ENCODE assay signal across 13 mouse cellular contexts in genomic region chr14:76245063-76245396, GRCm38 (mm10).
DNase-seq lines count a peak whose midpoint lies in the region; ATAC-seq and TF ChIP-seq lines count a peak whose summit lies in the region.
"Had no signal": no experiment of that assay in that cellular context is flagged by ENCODE, and none has a peak within 500 bp of the region (broad histone marks: within the 10 kb centered on the region; RNA-seq: fewer than 3 reads in every experiment).

No protein-coding gene starts in this region.

- DNase-seq in heart, embryonic 10.5 days (ENCODE audit: low spot score), result no peak
- DNase-seq in heart, adult 11 months, result no peak
- DNase-seq in brain, adult 2 months (ENCODE audit: low read depth, low spot score), result peak; percentile 51
- peak; percentile 67 to 72 for DNase-seq in cerebellum, postnatal 10 days
- DNase-seq in hindbrain, postnatal 0 days (ENCODE audit: low spot score), result no peak
- no peak for DNase-seq in yolk sac, embryonic 10.5 days (ENCODE audit: low spot score)
- DNase-seq in spleen, postnatal 36 days (ENCODE audit: low spot score in 2 of 2), result no peak
- DNase-seq: heart, adult 2 months; kidney, postnatal 14 days; lung, adult 18-20 months; thymus, postnatal 25 days had no signal

- no peak overlapping the region for H3K4me3 ChIP-seq in heart, embryonic 10.5 days
- no peak overlapping the region for H3K4me3 ChIP-seq in hindbrain, postnatal 0 days (ENCODE audit: low read length)
- H3K4me3 ChIP-seq: heart, adult 2 months had no signal

- 59% methylated on average over 4 of the region's 4 CpGs for WGBS in heart, embryonic 10.5 days
- 40% methylated on average over 4 of the region's 4 CpGs for WGBS in hindbrain, postnatal 0 days

- no peak for ATAC-seq in hindbrain, postnatal 0 days
- no peak for ATAC-seq in erythroid progenitor cell, adult 5-6 weeks (replicated peaks; ENCODE audit: low FRiP score, poor library complexity, severe bottlenecking)
- ATAC-seq: CD4-positive, CD25-positive, alpha-beta regulatory T cell, adult 4 months had no signal

- no peaks in the 10 kb centered on the region for H3K27me3 ChIP-seq in heart, embryonic 10.5 days (ENCODE audit: insufficient read depth, poor library complexity, severe bottlenecking)
- H3K27me3 ChIP-seq in hindbrain, postnatal 0 days (ENCODE audit: insufficient read depth, low read length), result no peaks in the 10 kb centered on the region

- H3K4me2 ChIP-seq in hindbrain, postnatal 0 days (ENCODE audit: low read depth, low read length), result no peak overlapping the region

- H3K36me3 ChIP-seq in heart, embryonic 10.5 days, result peaks cover 6% of the 10 kb centered on the region; the same call in 1 of the 2 replicates
- H3K36me3 ChIP-seq in hindbrain, postnatal 0 days (ENCODE audit: insufficient read depth, low read length), result no peaks in the 10 kb centered on the region

- no peaks in the 10 kb centered on the region for H3K9me3 ChIP-seq in heart, embryonic 10.5 days
- H3K9me3 ChIP-seq in hindbrain, postnatal 0 days (ENCODE audit: low read length), result no peaks in the 10 kb centered on the region

- H3K27ac ChIP-seq in heart, embryonic 10.5 days, result peak overlapping the region; percentile 81
- 0 out of 2 replicates have a peak overlapping the region, but pooled peaks have one; percentile 3 for H3K27ac ChIP-seq in hindbrain, postnatal 0 days
- H3K27ac ChIP-seq: heart, adult 2 months had no signal

- TF ChIP-seq CTCF in hindbrain, postnatal 0 days (IDR thresholded peaks at IDR 0.05; ENCODE audit: low read depth), result no peak

- no peak overlapping the region for H3K9ac ChIP-seq in hindbrain, postnatal 0 days (replicated peaks; ENCODE audit: low read length)

- peaks cover 17% of the 10 kb centered on the region for H3K4me1 ChIP-seq in heart, embryonic 10.5 days
- H3K4me1 ChIP-seq in hindbrain, postnatal 0 days (ENCODE audit: insufficient read depth, low read length), result peaks cover 7% of the 10 kb centered on the region; the same call in 1 of the 2 replicates

Comparison
In these comparisons a context has a peak if more than half of its experiments do, and no peak if none do; other contexts are left out.
1. DNase-seq: peak in brain, adult 2 months (single experiment) and cerebellum, postnatal 10 days (2 of 2); none in heart, embryonic 10.5 days (single experiment), heart, adult 11 months (single experiment), hindbrain, postnatal 0 days (single experiment), yolk sac, embryonic 10.5 days (single experiment) and spleen, postnatal 36 days (0 of 2).